Mouse (Mus musculus) forebrain, postnatal 0 days (tissue): ENCODE data around the gene Cdh20. TPM values are rescaled to one million over a fixed set of nuclear protein-coding genes. Genes with fewer than 3 reads are reported as not detected.
A peak's percentile ranks its signal among the peaks of the same experiment; 100 is the strongest.
"Not testable (repeated sequence)": the region's sequence is repeated elsewhere in the genome, so short reads cannot be mapped to it uniquely, and the experiment has no call there.

Source experiments
- ATAC-seq: fragments of 200-750 bp; cut with Nextera tagmentation; 2 replicates; pipeline ENCODE4 v1.8.0; 2017; ENCODE audit warnings: mild to moderate bottlenecking, moderate library complexity
- DNase-seq: peaks from one replicate; pipeline ENCODE4 v3.0.0-alpha.2; 2015
- H3K27ac ChIP-seq: fragments of 300-500 bp; sonication (generic); 2 replicates; pipeline ENCODE4 v1.5.1; 2014; ENCODE audit warnings: low read depth, mild to moderate bottlenecking, antibody characterized with exemption, low read length, moderate library complexity, mixed read lengths
- H3K27me3 ChIP-seq: fragments of 300-500 bp; sonication (generic); 2 replicates; pipeline ENCODE4 v1.6.1; 2014; ENCODE audit warnings: mild to moderate bottlenecking, low read length, mixed read lengths; ENCODE audit not compliant: insufficient read depth
- H3K36me3 ChIP-seq: fragments of 300-500 bp; sonication (generic); 2 replicates; pipeline ENCODE4 v1.6.1; 2014; ENCODE audit warnings: mild to moderate bottlenecking, moderate library complexity; ENCODE audit not compliant: insufficient read depth
- H3K4me1 ChIP-seq: fragments of 300-500 bp; sonication (generic); 2 replicates; pipeline ENCODE4 v1.6.1; 2014; ENCODE audit warnings: antibody characterized with exemption; ENCODE audit not compliant: insufficient read depth
- H3K4me2 ChIP-seq: fragments of 300-500 bp; sonication (generic); 2 replicates; pipeline ENCODE4 v1.6.1; 2014; ENCODE audit warnings: low read depth, mild to moderate bottlenecking, moderate library complexity
- H3K4me3 ChIP-seq: fragments of 300-500 bp; sonication (generic); 2 replicates; pipeline ENCODE4 v1.5.1; 2014; ENCODE audit warnings: low read depth, low read length, mixed read lengths
- H3K9ac ChIP-seq: fragments of 300-500 bp; sonication (generic); 2 replicates; pipeline ENCODE4 v1.6.1; 2014; ENCODE audit warnings: mild to moderate bottlenecking
- H3K9me3 ChIP-seq: fragments of 300-500 bp; sonication (generic); 2 replicates; pipeline ENCODE4 v1.6.1; 2016; ENCODE audit warnings: low read length
- CTCF ChIP-seq: sonication (generic); IDR thresholded peaks from 2 replicates; pipeline ENCODE4 v1.5.1; 2016; ENCODE audit warnings: antibody characterized with exemption, control low read depth, low read depth
- WGBS: fragments of 180-500 bp; shearing (Covaris S2); extraction: QIAGEN DNeasy Blood & Tissue Kit; methylation state at CpG from one replicate; pipeline ENCODE4 v1.1.7; 2014; 5-methylcytosine and 5-hydroxymethylcytosine counted together
- polyA plus RNA-seq: library from polyadenylated mRNA; unstranded; fragments of >200 nt; fragmentation: Nextera tagmentation; extraction: Ambion mirVana; gene quantifications from 2 replicates; pipeline ENCODE4 v1.2.1, GENCODE M21; 2015
- total RNA-seq: library from RNA; depleted of rRNA; stranded (reverse); fragments of >200 nt; gene quantifications from 2 replicates; pipeline ENCODE4 v1.2.3, GENCODE M21; 2014

Gene Cdh20
- total and polyA plus RNA-seq, 2 experiments from 2014 or later: 2.0 to 6.4 TPM

DNA sequence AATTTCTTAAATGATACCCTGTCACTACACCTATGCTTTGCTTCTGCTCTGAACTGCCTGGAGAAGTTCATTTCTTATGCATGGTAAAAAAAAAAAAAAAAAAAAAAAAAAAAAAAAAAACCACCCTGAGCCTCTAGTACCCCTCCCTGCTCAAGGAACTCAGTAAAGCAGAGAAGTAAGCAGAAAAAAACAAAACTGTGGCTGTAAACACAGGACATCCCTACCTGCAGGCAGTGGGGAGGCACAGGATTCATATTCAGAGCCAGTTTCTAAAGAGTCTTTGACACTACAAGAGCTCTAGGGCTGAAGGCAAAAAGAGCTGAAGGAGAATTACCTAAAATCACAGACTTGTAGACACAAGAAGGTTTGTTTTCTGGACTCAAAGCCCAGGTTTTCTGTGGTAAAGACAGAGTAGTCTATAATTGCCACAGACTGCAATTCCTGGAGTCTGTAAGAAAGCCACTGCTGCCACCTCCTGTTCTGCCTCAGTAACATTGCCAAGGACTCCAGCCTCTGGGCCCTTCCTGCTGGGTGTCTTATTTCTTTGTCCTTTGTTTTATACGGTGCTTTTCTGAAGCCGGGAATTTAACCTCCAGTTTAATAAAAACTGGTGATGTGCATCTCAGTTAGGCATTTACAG is 176.3 kb downstream of the Cdh20 start:
- H3K9me3 ChIP-seq: no peaks in the 10 kb centered on the region
- H3K4me2 ChIP-seq: no peak overlapping the region
- TF ChIP-seq CTCF: peak; percentile 81
- H3K4me3 ChIP-seq: no peak overlapping the region
- no peaks in the 10 kb centered on the region for H3K4me1 ChIP-seq
- no peaks in the 10 kb centered on the region for H3K27me3 ChIP-seq
- peak; percentile 97 for ATAC-seq
- no peaks in the 10 kb centered on the region for H3K36me3 ChIP-seq
- no peak overlapping the region for H3K27ac ChIP-seq
- WGBS: 4% methylated on average over 2 of the region's 2 CpGs
- no peak overlapping the region for H3K9ac ChIP-seq
- DNase-seq: peak; percentile 84

DNA sequence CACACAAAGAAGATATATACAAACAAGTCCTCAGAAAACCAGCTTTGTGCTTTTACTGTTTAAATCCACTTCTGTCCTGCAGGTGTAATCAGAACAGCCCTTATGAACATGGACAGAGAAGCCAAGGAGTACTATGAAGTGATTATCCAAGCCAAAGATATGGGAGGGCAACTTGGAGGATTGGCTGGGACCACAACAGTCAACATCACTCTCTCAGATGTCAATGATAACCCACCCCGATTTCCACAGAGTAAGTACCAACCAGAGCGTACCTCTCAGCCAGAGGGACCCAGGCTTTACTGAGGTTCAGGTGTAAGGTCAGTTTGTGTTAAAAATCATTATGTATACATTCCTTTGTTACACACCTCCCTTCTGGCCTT is 176.8 kb downstream of the Cdh20 start:
- DNase-seq (no peak), ATAC-seq (peak; percentile 41)
- H3K9ac ChIP-seq: no peak overlapping the region
- no peak overlapping the region for H3K4me3 ChIP-seq
- H3K27me3 ChIP-seq: no peaks in the 10 kb centered on the region
- H3K36me3 ChIP-seq: no peaks in the 10 kb centered on the region
- 97% methylated on average over 2 of the region's 2 CpGs for WGBS
- TF ChIP-seq CTCF: no peak
- no peak overlapping the region for H3K27ac ChIP-seq
- no peak overlapping the region for H3K4me2 ChIP-seq
- H3K4me1 ChIP-seq: no peaks in the 10 kb centered on the region
- H3K9me3 ChIP-seq: no peaks in the 10 kb centered on the region

GRCm38 (mm10) chr1:104949640-104950039 is 181.3 kb downstream of the Cdh20 start:
- ATAC-seq, H3K4me2 ChIP-seq, H3K9ac ChIP-seq, H3K36me3 ChIP-seq, H3K27ac ChIP-seq, DNase-seq, H3K4me1 ChIP-seq, H3K4me3 ChIP-seq, H3K9me3 ChIP-seq, H3K27me3 ChIP-seq: not testable (repeated sequence)
- WGBS: 90% methylated on average over 2 of the region's 2 CpGs

- no peak for ATAC-seq
- 15% methylated on average over 6 of the region's 6 CpGs for WGBS
Measured at GRCm38 (mm10) chr1:104957046-104957445, 188.7 kb downstream of the Cdh20 start.

GRCm38 (mm10) chr1:104961670-104962069 is 193.3 kb downstream of the Cdh20 start:
- ATAC-seq: no peak
- Histone ChIP-seq H3K9ac (no peak overlapping the region), H3K4me3 (no peak overlapping the region), H3K27ac (no peak overlapping the region), H3K27me3 (no peaks in the 10 kb centered on the region), H3K9me3 (no peaks in the 10 kb centered on the region), H3K4me1 (no peaks in the 10 kb centered on the region), H3K4me2 (no peak overlapping the region), H3K36me3 (no peaks in the 10 kb centered on the region)
- no peak for TF ChIP-seq CTCF
- DNase-seq: no peak
- WGBS: 93% methylated on average over 3 of the region's 3 CpGs

More at GRCm38 (mm10) chr1:104957046-104957445, 188.7 kb downstream of the Cdh20 start:
- Histone ChIP-seq H3K4me3 (no peak overlapping the region), H3K9me3 (no peaks in the 10 kb centered on the region), H3K4me1 (no peaks in the 10 kb centered on the region), H3K27ac (no peak overlapping the region), H3K36me3 (no peaks in the 10 kb centered on the region), H3K9ac (no peak overlapping the region), H3K4me2 (no peak overlapping the region), H3K27me3 (no peaks in the 10 kb centered on the region)
- DNase-seq: peak; percentile 20
- TF ChIP-seq CTCF: no peak

- ATAC-seq (no peak), DNase-seq (no peak)
- no peak for TF ChIP-seq CTCF
- no peak overlapping the region for H3K4me2 ChIP-seq
- no peak overlapping the region for H3K4me3 ChIP-seq
- WGBS: 49% methylated on average over 4 of the region's 4 CpGs
- no peaks in the 10 kb centered on the region for H3K27me3 ChIP-seq
- no peaks in the 10 kb centered on the region for H3K9me3 ChIP-seq
- H3K4me1 ChIP-seq: no peaks in the 10 kb centered on the region
- H3K36me3 ChIP-seq: no peaks in the 10 kb centered on the region
- no peak overlapping the region for H3K27ac ChIP-seq
- no peak overlapping the region for H3K9ac ChIP-seq
Measured at GRCm38 (mm10) chr1:104962257-104962656, 193.9 kb downstream of the Cdh20 start.

DNA sequence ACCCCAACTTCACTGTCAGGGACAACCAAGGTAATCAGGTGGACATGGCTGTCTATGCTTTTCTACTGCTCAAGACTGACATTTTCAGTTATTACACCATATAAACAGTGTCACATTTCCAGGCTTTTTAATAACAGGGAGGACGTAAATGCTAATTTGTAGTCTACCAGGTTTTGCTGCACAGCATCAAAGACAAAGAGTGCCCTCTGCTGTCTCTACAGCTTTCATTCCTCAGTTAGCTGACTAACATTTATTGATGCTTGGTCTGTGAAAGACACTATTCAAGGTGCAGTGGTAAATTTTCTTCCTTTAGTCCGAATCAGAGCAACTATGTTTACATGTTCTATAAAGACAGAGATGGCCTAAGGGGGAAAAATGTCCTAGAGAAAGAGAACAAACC is 210.7 kb downstream of the Cdh20 start:
- ATAC-seq: peak; percentile 75
- DNase-seq: peak; percentile 75
- 35% methylated on average over 2 of the region's 2 CpGs for WGBS

More for the DNA sequence above, 210.7 kb downstream of the Cdh20 start:
- Histone ChIP-seq H3K4me2 (no peak overlapping the region), H3K9ac (no peak overlapping the region), H3K27ac (no peak overlapping the region), H3K36me3 (no peaks in the 10 kb centered on the region), H3K9me3 (no peaks in the 10 kb centered on the region), H3K27me3 (no peaks in the 10 kb centered on the region), H3K4me3 (no peak overlapping the region), H3K4me1 (no peaks in the 10 kb centered on the region)
- TF ChIP-seq CTCF: peak; percentile 74
